Mouse (Mus musculus): ENCODE data around the gene Tmco4.

Tmco4 gene

DNA sequence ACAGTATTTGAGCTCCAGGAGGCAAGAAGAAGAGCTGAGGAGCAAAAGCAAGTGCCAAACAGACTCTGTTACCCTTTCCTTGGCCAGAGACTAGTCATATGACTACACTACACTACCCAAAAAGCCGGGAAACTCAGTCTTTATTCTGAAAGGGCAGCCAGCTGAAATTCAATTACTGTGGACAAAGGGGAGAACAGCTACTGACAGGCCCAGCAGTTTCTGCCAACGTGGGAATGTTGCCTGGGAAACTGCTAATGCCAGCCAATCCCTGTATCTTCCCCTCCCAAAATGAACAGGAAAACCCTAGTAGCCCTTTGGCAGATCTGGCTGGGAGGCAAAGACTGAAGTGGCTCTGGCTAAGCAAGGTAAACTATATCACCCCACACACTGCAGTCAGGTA lies 51.7 kb downstream of the Tmco4 start:
- peak; percentile 5 for DNase-seq

DNA sequence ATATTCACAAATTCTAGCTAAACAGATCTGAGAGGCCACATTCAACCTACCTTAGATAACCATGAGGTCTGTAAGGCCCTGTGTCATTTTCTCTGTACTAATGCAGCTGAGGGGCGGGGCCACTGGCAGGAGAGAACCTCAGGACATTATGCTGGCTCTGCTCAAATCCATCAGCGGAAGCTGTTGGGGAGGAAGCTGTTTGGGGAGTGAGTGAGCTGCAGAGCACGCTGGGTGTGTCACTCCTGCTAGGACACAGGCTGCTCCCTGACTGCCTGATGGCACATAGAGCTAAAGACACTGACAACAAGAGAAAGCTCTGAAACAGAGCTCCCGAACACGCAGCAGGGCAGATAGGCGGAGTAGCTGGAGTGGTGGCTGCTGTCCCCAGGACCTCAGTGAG lies 58.0 kb downstream of the Tmco4 start:
- DNase-seq, result no peak

DNA sequence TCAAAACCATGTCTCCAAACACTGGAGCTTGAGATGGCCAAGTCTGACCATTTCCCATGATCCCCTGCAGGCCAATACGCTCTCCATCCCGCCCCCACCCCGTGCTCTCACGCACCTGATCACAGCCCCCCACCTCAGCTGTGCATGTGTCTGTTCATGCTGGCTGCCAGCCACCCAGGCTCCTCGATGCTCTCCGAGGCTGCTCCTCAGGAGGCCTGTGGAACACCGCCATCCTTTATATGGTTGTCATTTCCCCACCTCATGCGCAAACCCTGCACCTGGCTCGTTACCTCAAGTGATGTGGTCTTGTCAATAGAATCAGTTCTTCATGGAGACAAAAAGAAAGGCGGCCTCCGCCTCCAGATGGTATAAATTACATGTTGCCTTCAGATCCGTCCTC lies 59.8 kb downstream of the Tmco4 start:
- DNase-seq, result no peak

- no peak for DNase-seq
Observed at GRCm38 (mm10) chr4:139033263-139034009, 60.7 kb downstream of the Tmco4 start.

DNA sequence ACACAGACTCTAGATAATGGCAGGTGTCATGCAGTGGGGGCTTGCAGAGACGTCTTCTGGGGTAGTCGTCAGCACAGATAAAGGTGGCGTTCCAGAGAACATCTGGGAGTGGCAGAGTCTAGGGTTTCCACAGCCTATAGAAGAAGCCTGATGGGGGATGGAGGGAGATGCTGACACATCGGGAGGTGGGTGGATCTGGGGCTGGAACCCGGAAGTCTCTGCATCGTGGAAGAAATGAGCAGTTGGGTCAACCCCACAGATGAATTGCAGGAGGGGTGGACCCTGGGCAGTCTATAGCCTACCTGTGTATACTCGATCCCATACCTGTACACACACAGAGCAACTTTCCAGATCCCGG lies 61.3 kb downstream of the Tmco4 start:
- DNase-seq, result no peak

DNA sequence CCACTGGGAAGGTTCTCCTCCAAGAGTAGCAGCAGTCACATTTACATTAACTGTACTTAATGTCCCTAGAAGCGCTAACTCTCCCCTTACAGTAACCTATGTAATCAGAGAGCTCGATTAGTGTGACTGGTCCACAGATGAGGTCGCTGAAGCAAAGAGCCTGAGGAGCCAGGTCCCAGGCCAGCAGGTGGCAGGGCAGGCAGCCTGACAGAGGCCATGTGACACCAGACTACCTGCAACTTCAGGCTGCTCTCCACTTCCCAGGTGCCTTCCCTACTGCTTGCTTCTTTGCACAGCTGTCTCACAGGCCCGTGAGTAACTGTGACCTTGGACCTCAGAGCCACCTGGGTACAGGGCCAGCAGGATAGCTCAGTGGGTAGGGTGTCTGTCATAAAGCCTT lies 61.9 kb downstream of the Tmco4 start:
- no peak for DNase-seq

DNA sequence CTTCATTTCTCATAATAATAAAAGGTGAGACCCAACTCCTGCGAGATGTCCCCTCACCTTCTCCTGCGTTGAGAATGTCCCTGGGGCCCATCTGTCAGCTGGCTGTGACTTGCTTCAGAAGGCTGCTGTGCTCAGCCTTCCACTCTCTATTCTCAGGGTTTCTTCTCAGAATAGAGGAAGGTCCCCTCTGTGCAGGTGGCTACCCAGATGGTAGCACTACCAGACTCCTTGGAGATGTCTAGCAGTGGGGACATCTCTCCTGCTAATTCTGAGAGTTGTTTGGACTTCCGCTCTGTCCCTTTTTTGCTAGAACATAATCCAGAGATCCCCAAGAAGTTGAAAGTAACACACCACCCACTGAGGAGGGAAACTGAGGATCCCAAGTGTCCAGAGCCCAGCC lies 62.3 kb downstream of the Tmco4 start:
- DNase-seq, result no peak

DNA sequence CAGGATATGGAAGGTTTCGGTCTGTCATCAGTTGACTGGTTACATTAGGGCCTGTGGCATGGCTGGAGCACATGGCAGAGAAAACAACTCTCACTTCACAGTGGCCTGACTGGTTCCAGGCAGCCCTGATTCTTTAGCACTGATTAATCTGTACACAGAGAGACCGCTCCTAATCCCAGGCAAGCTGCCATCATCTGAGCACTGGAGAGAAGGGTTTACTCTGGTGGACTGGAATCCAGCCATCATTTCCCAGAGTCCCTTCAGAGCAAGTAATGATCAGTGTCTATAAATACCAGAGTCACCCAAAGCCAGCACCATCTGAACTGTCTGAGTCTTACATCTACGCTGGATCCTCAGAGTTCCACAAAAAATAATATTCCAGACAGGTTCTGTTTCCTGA lies 63.1 kb downstream of the Tmco4 start:
- no peak for DNase-seq

GRCm38 (mm10) chr4:139037795-139038607 lies 65.3 kb downstream of the Tmco4 start:
- DNase-seq, result no peak

DNA sequence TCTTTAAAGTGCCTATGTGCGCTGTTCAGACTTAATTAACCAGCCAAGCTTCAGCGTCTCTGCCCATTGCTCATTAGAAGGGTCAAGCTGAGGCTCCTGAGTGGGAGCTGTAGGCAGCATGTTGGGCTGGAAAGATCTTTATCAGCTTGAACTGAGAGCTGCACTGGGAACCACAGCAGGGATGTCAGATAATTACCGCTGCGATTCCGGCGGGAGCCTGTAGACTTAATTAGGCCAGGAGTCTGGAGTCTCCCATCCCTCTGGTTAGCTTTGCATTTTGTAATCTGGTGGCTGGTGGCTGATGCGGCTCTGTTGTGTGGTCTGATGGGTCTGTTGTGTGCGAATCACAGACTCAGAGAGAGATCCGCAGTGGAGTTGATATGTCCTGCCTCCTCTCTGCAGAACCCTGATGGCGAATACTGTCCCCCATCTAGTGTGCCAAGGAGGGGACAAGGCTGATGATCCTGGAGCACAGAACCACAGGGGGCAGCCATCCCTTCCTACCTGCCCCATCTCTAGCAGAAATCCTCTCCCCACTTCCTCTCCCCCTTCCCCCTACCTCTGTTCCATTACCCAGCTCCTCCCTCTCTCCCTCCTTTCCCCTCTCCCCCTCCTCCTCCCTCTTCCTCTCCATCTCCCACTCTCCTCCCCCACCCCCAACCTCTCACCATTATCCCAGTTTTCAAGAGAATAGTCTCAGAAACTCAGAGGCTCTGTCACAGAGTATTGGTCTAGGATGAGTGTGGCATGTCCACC lies 67.6 kb downstream of the Tmco4 start:
- no peak for DNase-seq

DNA sequence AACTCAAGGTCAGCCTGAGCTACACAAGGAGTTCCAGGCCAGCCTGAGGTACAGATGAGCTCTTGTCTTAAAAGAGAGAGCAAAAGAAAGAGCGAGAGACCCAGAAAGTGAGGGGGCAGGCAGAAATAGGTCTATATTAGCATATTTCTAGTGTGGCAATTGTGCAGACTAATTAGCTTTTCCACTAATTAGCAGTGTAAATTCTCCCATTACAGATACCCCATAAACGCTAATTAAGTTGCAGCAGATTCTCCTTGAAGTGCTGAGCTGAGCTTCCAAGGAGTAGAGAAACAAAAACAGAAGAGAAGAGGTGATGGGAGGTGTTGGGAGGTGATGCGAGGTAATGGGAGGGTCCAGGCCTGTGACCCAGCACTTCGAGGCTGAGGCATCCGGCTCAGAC lies 69.9 kb downstream of the Tmco4 start:
- no peak for DNase-seq

GRCm38 (mm10) chr4:139043600-139043999 lies 70.9 kb downstream of the Tmco4 start:
- no peak for DNase-seq

- no peak for DNase-seq
Observed at GRCm38 (mm10) chr4:139044566-139044965, 71.9 kb downstream of the Tmco4 start.

DNA sequence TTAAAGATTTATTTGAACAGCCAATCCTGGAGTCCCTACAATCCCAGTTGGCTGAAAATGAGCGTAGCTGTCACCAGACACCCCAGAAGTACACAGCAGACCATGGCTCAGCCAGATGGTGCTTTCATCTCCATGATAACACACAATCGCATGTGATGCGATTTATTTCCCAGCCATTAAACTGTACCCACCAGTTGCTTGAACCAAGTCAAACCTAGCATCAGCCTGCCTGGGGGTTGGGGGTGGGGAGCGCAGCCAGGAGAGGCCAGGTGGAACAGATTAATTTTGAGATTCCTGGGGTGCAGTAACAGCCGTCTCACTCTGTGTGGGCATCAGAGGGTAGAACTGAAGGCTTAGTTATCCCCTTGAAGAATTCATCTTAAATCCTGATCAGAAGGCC lies 73.7 kb downstream of the Tmco4 start:
- DNase-seq, result no peak

DNA sequence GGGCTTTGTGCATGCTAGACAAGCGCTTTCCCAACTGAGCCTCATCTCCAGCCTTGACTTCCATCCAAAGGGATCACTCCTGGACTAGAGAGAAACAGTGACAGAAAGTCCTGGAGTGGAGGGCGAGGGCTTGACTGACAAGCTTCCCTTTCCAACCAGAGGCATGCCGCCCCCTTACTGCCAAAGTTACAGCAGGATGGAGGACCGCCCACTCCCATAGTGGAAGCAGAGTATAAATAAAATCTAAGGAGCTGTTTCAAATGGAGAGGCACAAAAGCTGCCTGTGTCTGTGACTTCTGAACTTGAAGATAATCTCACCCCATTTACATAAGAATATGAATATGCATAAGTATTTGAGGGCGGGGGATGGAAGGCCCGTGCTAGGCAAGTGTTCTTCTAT lies 75.8 kb downstream of the Tmco4 start:
- DNase-seq, result no peak

DNA sequence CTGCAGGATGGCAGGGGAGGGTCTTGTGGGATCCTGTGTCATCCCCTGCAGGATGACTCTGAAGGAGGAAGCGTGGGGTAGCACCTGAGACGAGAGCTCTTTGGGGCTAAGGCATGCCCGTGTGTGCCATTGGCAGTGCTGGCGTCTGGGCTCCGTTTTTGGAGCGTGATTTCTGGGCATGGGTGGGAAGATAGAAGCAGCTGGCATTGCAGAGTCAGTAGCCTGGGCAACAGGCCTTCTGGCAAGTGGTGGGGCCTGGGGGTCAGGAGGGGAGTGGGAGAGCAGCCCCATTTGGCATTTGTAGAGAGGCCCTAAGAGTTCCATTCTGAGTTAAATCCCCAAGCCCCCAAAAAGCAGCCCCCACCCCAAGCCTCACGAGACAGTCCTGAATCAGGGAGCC lies 80.1 kb downstream of the Tmco4 start:
- DNase-seq, result no peak

GRCm38 (mm10) chr4:139053391-139053790 lies 80.7 kb downstream of the Tmco4 start:
- DNase-seq, result no peak

DNA sequence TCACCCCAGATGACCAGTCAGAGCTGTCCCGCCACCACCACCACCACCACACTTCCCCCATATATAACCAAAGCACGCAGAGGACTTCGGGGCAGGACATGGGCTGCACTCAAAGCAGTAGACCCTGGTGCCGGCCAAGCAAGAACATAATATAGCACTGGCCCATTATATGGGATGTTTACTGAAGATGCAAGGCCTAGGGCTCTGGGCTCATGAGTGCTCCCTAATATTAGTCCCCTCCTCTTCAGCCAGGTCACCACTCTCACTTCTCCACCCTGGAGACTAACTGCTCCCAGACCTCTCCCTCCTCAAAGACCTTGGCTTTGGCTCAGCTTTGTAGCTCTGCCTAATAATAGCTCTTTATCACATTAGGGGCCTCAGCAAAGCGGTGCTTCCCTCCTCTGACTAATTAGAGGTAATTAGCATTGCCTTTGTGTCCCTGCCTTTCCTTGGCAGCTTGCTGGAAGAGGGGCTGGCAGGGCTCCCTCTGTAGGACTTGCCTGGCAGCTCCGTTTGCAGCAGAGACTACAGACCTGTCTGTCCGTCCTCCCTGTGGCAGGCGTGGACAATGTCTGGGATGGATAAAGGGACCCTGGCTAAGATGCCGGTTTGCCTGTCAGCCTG lies 81.7 kb downstream of the Tmco4 start:
- DNase-seq, result no peak

DNA sequence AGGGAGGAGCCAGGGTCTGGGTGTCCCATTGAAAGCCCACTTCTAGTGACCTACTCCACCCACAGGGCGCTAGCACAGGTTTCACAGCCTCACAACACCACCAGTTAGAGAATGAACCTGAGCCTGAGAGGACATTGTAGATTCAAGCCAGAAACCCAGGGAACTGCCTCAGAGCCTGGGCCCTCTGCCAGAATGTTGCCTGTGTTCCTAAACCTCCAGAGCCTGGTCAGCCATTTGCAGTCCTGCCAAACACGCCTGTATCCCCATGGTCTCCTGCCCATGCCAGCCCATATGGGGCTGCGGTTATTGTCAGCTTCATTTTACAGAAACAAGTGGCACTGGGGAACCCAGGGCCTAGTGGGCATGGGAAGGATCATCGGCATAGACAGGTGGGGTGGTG lies 82.6 kb downstream of the Tmco4 start:
- DNase-seq, result peak; percentile 25

DNA sequence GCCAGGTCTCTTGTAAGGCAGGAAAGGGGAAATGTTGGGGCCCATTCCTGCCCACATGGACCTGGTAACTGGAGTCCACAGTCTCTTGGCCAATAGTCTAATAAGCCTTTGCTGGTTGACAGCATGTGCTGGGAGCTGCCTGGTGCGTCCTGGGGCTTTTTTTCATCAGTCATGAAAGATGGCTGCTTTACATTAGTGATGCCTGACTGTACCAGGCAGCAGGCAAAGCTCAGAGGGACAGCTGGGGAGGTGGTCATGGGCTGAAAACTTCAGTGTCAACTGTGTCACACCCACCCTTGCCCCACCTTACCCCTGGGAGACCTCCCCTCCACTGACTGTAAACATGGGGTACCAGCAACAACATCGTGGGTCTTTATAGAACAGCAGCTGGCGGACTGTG lies 83.1 kb downstream of the Tmco4 start:
- no peak for DNase-seq

DNA sequence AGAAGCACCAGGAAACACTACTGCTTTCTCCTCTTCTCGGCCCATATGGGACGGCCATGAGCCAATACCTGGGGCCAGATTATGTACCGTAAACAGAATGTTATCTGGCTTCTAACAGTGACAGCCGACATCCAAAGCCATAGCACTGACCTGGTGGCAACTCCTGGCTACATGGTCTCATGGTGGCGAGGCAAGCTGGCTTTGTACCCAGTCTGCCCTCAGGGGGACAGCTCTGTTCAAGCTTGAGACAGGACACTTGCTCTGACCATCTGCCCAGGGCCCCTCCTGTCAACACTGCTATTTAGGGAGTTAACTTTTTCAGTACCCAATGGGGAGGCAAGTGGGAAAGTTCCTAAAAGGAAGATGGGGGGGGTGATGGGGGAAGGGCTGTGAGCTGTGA lies 84.6 kb downstream of the Tmco4 start:
- no peak for DNase-seq

- no peak for DNase-seq
Observed at GRCm38 (mm10) chr4:139058029-139058428, 85.3 kb downstream of the Tmco4 start.

DNA sequence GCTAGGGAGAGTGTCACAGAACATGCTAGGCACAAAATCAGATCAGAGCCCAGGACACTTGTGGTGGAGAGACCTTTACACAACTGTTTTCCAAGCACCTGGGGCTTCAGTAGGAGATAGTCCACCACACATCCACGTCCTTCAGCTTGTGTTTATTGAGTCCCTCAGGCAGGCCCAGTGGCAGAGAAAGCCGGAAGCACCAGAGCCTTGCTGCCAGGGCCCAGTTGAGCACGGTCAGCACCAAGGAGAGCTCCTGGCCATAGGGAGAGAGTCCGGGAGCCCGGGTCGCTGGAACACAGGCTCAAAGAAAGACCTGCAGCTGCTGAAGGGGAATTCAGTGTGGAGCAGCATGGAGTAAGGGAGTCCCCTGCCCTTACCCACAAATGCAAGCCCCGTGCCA lies 86.9 kb downstream of the Tmco4 start:
- no peak for DNase-seq
